Mouse (Mus musculus): ENCODE measurements around the gene Capn11. TPM values are rescaled to one million over a fixed set of nuclear protein-coding genes. Genes with fewer than 3 reads are reported as not detected.

The Capn11 gene
- total and polyA plus RNA-seq, 3 experiments, result 0.03 TPM; not detected in 2

GRCm38 (mm10) chr17:45703187-45703586 lies 44.1 kb upstream of the Capn11 start:
- peak; percentile 61 for DNase-seq (ENCODE audit: low read depth, low spot score)
- Histone ChIP-seq H3K4me3 (ENCODE audit: control insufficient read depth in 1 of 2, insufficient read depth in 1 of 2, low read depth in 2 of 2, low read length in 2 of 2) (no peak overlapping the region), H3K27me3 (ENCODE audit: control insufficient read depth in 1 of 2, insufficient read depth in 2 of 2, low read length in 2 of 2) (no peaks in the 10 kb centered on the region), H3K9ac (ENCODE audit: control insufficient read depth, low read depth, low read length, poor library complexity, severe bottlenecking) (peak overlapping the region; percentile 52), H3K36me3 (ENCODE audit: control insufficient read depth in 1 of 2, insufficient read depth in 2 of 2, low read length in 2 of 2) (peaks cover 2% of the 10 kb centered on the region in 2 experiments; a peak in 2 of 4 replicates), H3K9me3 (replicated peaks; ENCODE audit: insufficient read depth, low read length) (no peaks in the 10 kb centered on the region), H3K79me2 (ENCODE audit: control insufficient read depth, insufficient read depth, low read length, poor library complexity) (no peaks in the 10 kb centered on the region), H3K4me1 (ENCODE audit: control insufficient read depth in 1 of 2, insufficient read depth in 2 of 2, low read length in 2 of 2) (peaks cover 5 to 11% of the 10 kb centered on the region in 2 experiments; a peak in 3 of 4 replicates), H3K27ac (ENCODE audit: control insufficient read depth, low read depth, low read length) (no peak overlapping the region)
- TF ChIP-seq NRF1 (IDR thresholded peaks at IDR 0.05; ENCODE audit: insufficient read depth, low read depth, low read length, poor library complexity, severe bottlenecking), result no peak
- TF ChIP-seq ETS1 (IDR thresholded peaks at IDR 0.05; ENCODE audit: low read depth, low read length), result 0 out of 2 replicates have a peak, but pooled peaks have one; percentile 18

- peaks cover 5 to 11% of the 10 kb centered on the region in 2 experiments; a peak in 3 of 4 replicates for H3K4me1 ChIP-seq (ENCODE audit: control insufficient read depth in 1 of 2, insufficient read depth in 2 of 2, low read length in 2 of 2)
- H3K27ac ChIP-seq (ENCODE audit: control insufficient read depth, low read depth, low read length), result no peak overlapping the region
- no peaks in the 10 kb centered on the region for H3K79me2 ChIP-seq (ENCODE audit: control insufficient read depth, insufficient read depth, low read length, poor library complexity)
- no peaks in the 10 kb centered on the region for H3K27me3 ChIP-seq (ENCODE audit: control insufficient read depth in 1 of 2, insufficient read depth in 2 of 2, low read length in 2 of 2)
- peaks cover 2% of the 10 kb centered on the region in 2 experiments; a peak in 2 of 4 replicates for H3K36me3 ChIP-seq (ENCODE audit: control insufficient read depth in 1 of 2, insufficient read depth in 2 of 2, low read length in 2 of 2)
- no peak overlapping the region for H3K4me3 ChIP-seq (ENCODE audit: control insufficient read depth in 1 of 2, insufficient read depth in 1 of 2, low read depth in 2 of 2, low read length in 2 of 2)
- no peak for DNase-seq (ENCODE audit: low read depth, low spot score)
- TF ChIP-seq POLR2A (IDR thresholded peaks at IDR 0.05; ENCODE audit: control insufficient read depth in 1 of 2, insufficient read depth in 1 of 2, low read depth in 1 of 2, low read length in 2 of 2, poor library complexity in 1 of 2), result no peak
- no peak for TF ChIP-seq RAD21 (IDR thresholded peaks at IDR 0.05; ENCODE audit: low read depth, low read length)
- TF ChIP-seq NELFE (IDR thresholded peaks at IDR 0.05; ENCODE audit: low read depth, low read length), result no peak
- no peak for TF ChIP-seq CHD2 (IDR thresholded peaks at IDR 0.05; ENCODE audit: low read length)
- no peak for TF ChIP-seq POLR2AphosphoS5 (IDR thresholded peaks at IDR 0.05; ENCODE audit: borderline replicate concordance, low read depth, low read length)
- no peak for TF ChIP-seq NRF1 (IDR thresholded peaks at IDR 0.05; ENCODE audit: insufficient read depth, low read depth, low read length, poor library complexity, severe bottlenecking)
- TF ChIP-seq SMC3 (IDR thresholded peaks at IDR 0.05; ENCODE audit: low read depth, low read length), result no peak
- TF ChIP-seq KAT2A (conservative IDR thresholded peaks at IDR 0.05; ENCODE audit: low read depth, low read length), result no peak
- no peak for TF ChIP-seq CTCF (IDR thresholded peaks at IDR 0.05 in 2 of 3, conservative IDR thresholded peaks at IDR 0.05 in 1 of 3; ENCODE audit: control insufficient read depth in 1 of 3, insufficient read depth in 1 of 3, low read depth in 2 of 3, low read length in 3 of 3, poor library complexity in 1 of 3, severe bottlenecking in 1 of 3)
- no peak for TF ChIP-seq ZC3H11A (IDR thresholded peaks at IDR 0.05; ENCODE audit: low read depth, low read length)
- TF ChIP-seq GATA1 (IDR thresholded peaks at IDR 0.05; ENCODE audit: low read depth, low read length), result no peak
- TF ChIP-seq RCOR1 (IDR thresholded peaks at IDR 0.05; ENCODE audit: low read depth, low read length), result no peak
- no peak for TF ChIP-seq CHD1 (IDR thresholded peaks at IDR 0.05; ENCODE audit: low read depth, low read length)
- no peak for TF ChIP-seq USF1 (IDR thresholded peaks at IDR 0.05; ENCODE audit: low read depth, low read length)
- TF ChIP-seq POLR2AphosphoS2 (IDR thresholded peaks at IDR 0.05; ENCODE audit: low read length), result no peak
- no peak for TF ChIP-seq ETS1 (IDR thresholded peaks at IDR 0.05; ENCODE audit: low read depth, low read length)
- no peak for TF ChIP-seq MYB (IDR thresholded peaks at IDR 0.05; ENCODE audit: low read depth, low read length)
- no peak for TF ChIP-seq ZMIZ1 (IDR thresholded peaks at IDR 0.05; ENCODE audit: low read depth, low read length)
- no peak for TF ChIP-seq ZKSCAN1 (IDR thresholded peaks at IDR 0.05; ENCODE audit: low read depth, low read length)
- no peak for TF ChIP-seq EP300 (IDR thresholded peaks at IDR 0.05; ENCODE audit: low read depth in 1 of 2, low read length in 2 of 2)
- H3K9me3 ChIP-seq (replicated peaks; ENCODE audit: insufficient read depth, low read length), result no peaks in the 10 kb centered on the region
- no peak overlapping the region for H3K9ac ChIP-seq (ENCODE audit: control insufficient read depth, low read depth, low read length, poor library complexity, severe bottlenecking)
Observed at GRCm38 (mm10) chr17:45702254-45702653, 43.1 kb upstream of the Capn11 start.
